Mouse (Mus musculus): ENCODE data around the gene Mpzl2. TPM values are rescaled to one million over a fixed set of nuclear protein-coding genes. Genes with fewer than 3 reads are reported as not detected.
A peak's percentile ranks its signal among the peaks of the same experiment; 100 is the strongest.

The Mpzl2 gene
- 1.1 and 7.4 TPM in 2 replicates for polyA plus RNA-seq (2015; fragmentation: Nextera tagmentation; extraction: Ambion mirVana)

DNA sequence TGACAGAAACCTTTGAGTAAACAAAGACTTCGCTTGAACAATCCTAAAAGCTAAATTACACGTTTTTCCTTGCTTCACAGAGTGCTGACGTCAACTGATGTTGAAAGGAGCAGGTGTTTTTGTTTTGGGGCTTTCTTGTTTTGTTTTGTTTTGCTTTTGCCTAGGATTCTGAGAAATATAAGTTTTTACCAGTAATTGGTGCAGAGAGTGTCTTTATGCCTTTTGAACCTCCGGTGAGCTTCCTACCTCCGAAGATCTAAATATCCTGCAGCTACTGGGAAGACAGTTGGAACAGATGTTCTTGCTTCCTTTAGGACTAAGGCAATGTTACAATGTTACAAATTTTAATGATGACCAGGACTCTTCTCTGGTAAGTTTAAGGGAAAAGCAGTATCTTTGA, at the start of gene Mpzl2:
TSS of gene Mpzl2 (plus strand) at position 301 of the 400 bp plus-strand sequence.
- ATAC-seq (replicated peaks; ENCODE audit: insufficient number of reproducible peaks, insufficient read depth, low FRiP score, low read depth), result no peak
- 50% methylated on average over 5 of the region's 5 CpGs for WGBS
- H3K4me2 ChIP-seq, result peak within 1 kb of the TSS; percentile 30; the same call in 1 of the 2 replicates
- H3K36me3 ChIP-seq, result no peaks in the 10 kb centered on the region
- peaks cover 19% of the 10 kb centered on the region for H3K4me1 ChIP-seq (replicated peaks)
- peaks cover 66% of the 10 kb centered on the region for H3K27me3 ChIP-seq
- H3K27ac ChIP-seq, result no peak within 1 kb of the TSS
- no peak within 1 kb of the TSS; the same call in 1 of the 2 replicates for H3K4me3 ChIP-seq
- H3K9ac ChIP-seq, result no peak within 1 kb of the TSS
- H3K9me3 ChIP-seq (replicated peaks), result no peaks in the 10 kb centered on the region

DNA sequence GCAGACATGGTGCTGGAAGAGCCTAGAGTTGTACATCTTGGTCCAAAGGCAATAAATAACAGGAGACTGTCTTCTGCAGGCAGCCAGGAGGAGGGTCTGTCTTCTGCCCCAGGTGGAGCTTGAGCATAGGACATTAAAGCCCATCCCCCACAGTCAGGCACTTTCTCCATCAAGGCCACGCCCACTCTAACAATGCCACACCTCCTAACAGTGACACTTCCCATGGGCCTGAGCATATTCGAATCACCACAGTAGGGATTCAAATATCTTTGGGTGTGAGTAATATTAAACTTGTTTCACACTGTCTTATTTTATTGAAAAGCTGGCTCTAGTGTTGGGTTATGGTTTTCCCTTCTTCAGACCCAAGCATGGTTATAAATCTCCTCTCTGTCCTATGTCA, 47.8 kb upstream of the Mpzl2 start:
- H3K27ac ChIP-seq, result no peak overlapping the region
- H3K36me3 ChIP-seq, result no peaks in the 10 kb centered on the region
- no peaks in the 10 kb centered on the region for H3K4me1 ChIP-seq (replicated peaks)
- no peak overlapping the region for H3K4me2 ChIP-seq
- H3K9ac ChIP-seq, result no peak overlapping the region
- ATAC-seq (replicated peaks; ENCODE audit: insufficient number of reproducible peaks, insufficient read depth, low FRiP score, low read depth), result no peak
- H3K4me3 ChIP-seq, result no peak overlapping the region
- 71% methylated on average over 2 of the region's 2 CpGs for WGBS
- no peaks in the 10 kb centered on the region for H3K9me3 ChIP-seq (replicated peaks)
- no peaks in the 10 kb centered on the region for H3K27me3 ChIP-seq

- ATAC-seq (replicated peaks; ENCODE audit: insufficient number of reproducible peaks, insufficient read depth, low FRiP score, low read depth), result no peak
- no peak overlapping the region for H3K9ac ChIP-seq
- H3K9me3 ChIP-seq (replicated peaks), result no peaks in the 10 kb centered on the region
- H3K36me3 ChIP-seq, result no peaks in the 10 kb centered on the region
- no peak overlapping the region for H3K27ac ChIP-seq
- no peaks in the 10 kb centered on the region for H3K4me1 ChIP-seq (replicated peaks)
- H3K27me3 ChIP-seq, result no peaks in the 10 kb centered on the region
- H3K4me2 ChIP-seq, result no peak overlapping the region
- no peak overlapping the region for H3K4me3 ChIP-seq
Measured at GRCm38 (mm10) chr9:44992271-44992670, 47.3 kb upstream of the Mpzl2 start.

DNA sequence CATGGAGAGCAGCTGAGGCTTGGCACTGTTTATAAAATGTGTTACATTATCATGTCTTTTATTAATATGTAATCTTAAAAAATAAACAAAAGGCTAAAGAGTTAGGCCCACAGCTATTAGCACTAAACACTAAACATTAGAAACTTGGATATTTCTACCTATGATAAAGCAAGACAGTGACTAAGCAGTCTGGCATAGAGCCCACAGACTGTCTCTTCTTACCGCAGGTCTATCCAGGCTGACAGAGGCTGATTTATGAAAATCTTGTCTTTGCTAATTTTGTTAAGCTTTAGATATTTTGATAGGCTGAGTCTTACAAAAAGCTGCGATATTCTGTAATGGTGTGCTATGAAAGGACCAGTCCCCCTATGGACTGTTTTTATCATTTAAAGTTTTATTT, 46.3 kb upstream of the Mpzl2 start:
- H3K27me3 ChIP-seq, result no peaks in the 10 kb centered on the region
- H3K4me2 ChIP-seq, result no peak overlapping the region
- no peak overlapping the region for H3K9ac ChIP-seq
- H3K27ac ChIP-seq, result no peak overlapping the region
- no peak overlapping the region for H3K4me3 ChIP-seq
- no peaks in the 10 kb centered on the region for H3K36me3 ChIP-seq
- no peak for ATAC-seq (replicated peaks; ENCODE audit: insufficient number of reproducible peaks, insufficient read depth, low FRiP score, low read depth)
- H3K9me3 ChIP-seq (replicated peaks), result no peaks in the 10 kb centered on the region
- H3K4me1 ChIP-seq (replicated peaks), result no peaks in the 10 kb centered on the region
- 75% methylated on average over 2 of the region's 2 CpGs for WGBS

GRCm38 (mm10) chr9:44994962-44995361, 44.6 kb upstream of the Mpzl2 start:
- Histone ChIP-seq H3K9me3 (replicated peaks) (no peaks in the 10 kb centered on the region), H3K9ac (no peak overlapping the region), H3K27me3 (0 out of 2 replicates have a peak, but pooled peaks cover 3% of the 10 kb centered on the region), H3K4me3 (no peak overlapping the region), H3K4me1 (replicated peaks) (no peaks in the 10 kb centered on the region), H3K36me3 (no peaks in the 10 kb centered on the region), H3K27ac (no peak overlapping the region), H3K4me2 (no peak overlapping the region)
- 59% methylated on average over 4 of the region's 4 CpGs for WGBS
- no peak for ATAC-seq (replicated peaks; ENCODE audit: insufficient number of reproducible peaks, insufficient read depth, low FRiP score, low read depth)

GRCm38 (mm10) chr9:44996590-44996989, 43.0 kb upstream of the Mpzl2 start:
- H3K9ac ChIP-seq, result no peak overlapping the region
- 90% methylated on average over 7 of the region's 7 CpGs for WGBS
- H3K4me2 ChIP-seq, result no peak overlapping the region

DNA sequence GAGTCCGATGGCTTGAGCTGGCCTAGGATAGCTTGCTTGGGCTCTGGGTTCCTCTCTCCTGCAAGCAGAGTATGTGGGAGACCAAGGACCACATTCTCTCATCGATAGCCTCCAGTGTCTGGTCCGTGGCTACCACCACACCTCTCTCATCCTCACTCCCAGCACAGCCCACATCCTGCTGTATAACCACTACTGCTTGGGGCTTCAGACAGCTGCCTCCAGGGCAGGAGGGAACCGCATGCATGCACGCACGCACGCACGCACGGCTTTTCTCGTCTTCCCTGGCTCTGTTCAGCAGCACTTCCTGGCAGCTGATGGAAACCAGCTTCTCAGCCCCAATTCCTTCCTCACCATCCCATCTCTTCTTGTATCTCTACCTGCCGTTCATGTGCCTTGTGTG, 41.5 kb upstream of the Mpzl2 start:
- Histone ChIP-seq H3K9ac (no peak overlapping the region), H3K4me2 (no peak overlapping the region)

More at GRCm38 (mm10) chr9:44996590-44996989, 43.0 kb upstream of the Mpzl2 start:
- H3K36me3 ChIP-seq, result no peaks in the 10 kb centered on the region
- H3K27ac ChIP-seq, result no peak overlapping the region
- H3K4me1 ChIP-seq (replicated peaks), result no peaks in the 10 kb centered on the region
- H3K9me3 ChIP-seq (replicated peaks), result no peaks in the 10 kb centered on the region
- no peak overlapping the region for H3K4me3 ChIP-seq
- no peak for ATAC-seq (replicated peaks; ENCODE audit: insufficient number of reproducible peaks, insufficient read depth, low FRiP score, low read depth)
- 0 out of 2 replicates have a peak, but pooled peaks cover 3% of the 10 kb centered on the region for H3K27me3 ChIP-seq

DNA sequence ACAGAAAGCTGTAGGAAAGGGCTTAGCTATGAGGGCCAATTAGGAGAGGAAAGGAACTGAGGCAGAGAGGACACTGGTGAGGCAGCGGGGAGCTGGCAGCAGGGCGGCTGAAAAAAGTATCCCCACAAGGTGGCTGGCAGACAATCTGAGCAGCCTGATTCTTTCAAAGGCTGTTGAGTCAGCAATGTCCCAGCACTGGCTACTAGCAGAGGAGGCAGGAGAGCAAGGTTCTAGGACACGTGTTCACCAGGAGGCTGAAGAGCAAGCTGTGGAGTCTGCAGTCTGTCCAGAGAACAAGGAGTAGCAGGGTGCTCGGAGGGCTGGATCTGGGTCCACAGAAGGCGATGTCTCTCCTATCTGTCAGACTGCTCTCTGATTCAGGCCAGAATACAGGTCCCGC, 40.4 kb upstream of the Mpzl2 start:
- WGBS, result 47% methylated on average over 6 of the region's 6 CpGs
- no peak overlapping the region for H3K9ac ChIP-seq
- no peaks in the 10 kb centered on the region for H3K9me3 ChIP-seq (replicated peaks)
- no peak for ATAC-seq (replicated peaks; ENCODE audit: insufficient number of reproducible peaks, insufficient read depth, low FRiP score, low read depth)
- H3K4me1 ChIP-seq (replicated peaks), result no peaks in the 10 kb centered on the region
- no peak overlapping the region for H3K4me2 ChIP-seq
- no peak overlapping the region for H3K27ac ChIP-seq
- no peaks in the 10 kb centered on the region for H3K36me3 ChIP-seq
- H3K4me3 ChIP-seq, result no peak overlapping the region
- 0 out of 2 replicates have a peak, but pooled peaks cover 3% of the 10 kb centered on the region for H3K27me3 ChIP-seq

More for the DNA sequence above, 41.5 kb upstream of the Mpzl2 start:
- H3K4me3 ChIP-seq, result no peak overlapping the region
- WGBS, result 52% methylated on average over 11 of the region's 11 CpGs
- H3K27ac ChIP-seq, result no peak overlapping the region
- no peak for ATAC-seq (replicated peaks; ENCODE audit: insufficient number of reproducible peaks, insufficient read depth, low FRiP score, low read depth)
- H3K36me3 ChIP-seq, result no peaks in the 10 kb centered on the region
- H3K4me1 ChIP-seq (replicated peaks), result no peaks in the 10 kb centered on the region
- no peaks in the 10 kb centered on the region for H3K9me3 ChIP-seq (replicated peaks)
- H3K27me3 ChIP-seq, result 0 out of 2 replicates have a peak, but pooled peaks cover 3% of the 10 kb centered on the region

DNA sequence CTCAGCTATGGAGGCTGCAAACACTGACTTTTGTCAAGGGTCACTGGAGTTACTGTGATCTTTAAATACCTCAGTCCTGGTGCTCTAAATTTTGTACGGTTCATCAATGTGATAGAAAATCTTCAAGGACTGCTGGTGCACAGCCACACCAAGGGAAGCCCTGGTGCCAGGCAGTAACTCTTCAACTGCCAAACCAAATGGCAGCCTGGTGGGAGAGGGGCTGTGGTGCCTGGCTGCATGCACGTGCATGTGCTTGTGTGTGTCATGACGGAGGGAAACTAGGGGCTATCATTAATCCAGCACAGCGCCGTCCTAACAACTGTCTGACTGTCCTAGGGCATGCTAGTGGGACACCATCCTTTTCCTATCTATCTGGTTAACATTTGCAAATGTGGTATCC, 39.8 kb upstream of the Mpzl2 start:
- H3K4me3 ChIP-seq, result no peak overlapping the region
- no peak overlapping the region for H3K4me2 ChIP-seq
- no peaks in the 10 kb centered on the region for H3K36me3 ChIP-seq
- peaks cover 6% of the 10 kb centered on the region; the same call in 1 of the 2 replicates for H3K27me3 ChIP-seq
- H3K4me1 ChIP-seq (replicated peaks), result no peaks in the 10 kb centered on the region
- H3K27ac ChIP-seq, result no peak overlapping the region
- ATAC-seq (replicated peaks; ENCODE audit: insufficient number of reproducible peaks, insufficient read depth, low FRiP score, low read depth), result no peak
- H3K9me3 ChIP-seq (replicated peaks), result no peaks in the 10 kb centered on the region
- H3K9ac ChIP-seq, result no peak overlapping the region
- 71% methylated on average over 5 of the region's 5 CpGs for WGBS

GRCm38 (mm10) chr9:45000249-45000648, 39.4 kb upstream of the Mpzl2 start:
- no peak overlapping the region for H3K27ac ChIP-seq
- H3K9ac ChIP-seq, result no peak overlapping the region
- no peak for ATAC-seq (replicated peaks; ENCODE audit: insufficient number of reproducible peaks, insufficient read depth, low FRiP score, low read depth)
- 53% methylated on average over 3 of the region's 3 CpGs for WGBS
- no peaks in the 10 kb centered on the region for H3K9me3 ChIP-seq (replicated peaks)
- no peaks in the 10 kb centered on the region for H3K36me3 ChIP-seq
- H3K4me2 ChIP-seq, result no peak overlapping the region
- H3K27me3 ChIP-seq, result peaks cover 7% of the 10 kb centered on the region; the same call in 1 of the 2 replicates
- no peaks in the 10 kb centered on the region for H3K4me1 ChIP-seq (replicated peaks)
- H3K4me3 ChIP-seq, result no peak overlapping the region

GRCm38 (mm10) chr9:45007404-45007803, 32.2 kb upstream of the Mpzl2 start:
- Histone ChIP-seq H3K4me3 (no peak overlapping the region), H3K36me3 (no peaks in the 10 kb centered on the region), H3K27ac (no peak overlapping the region), H3K4me1 (replicated peaks) (no peaks in the 10 kb centered on the region), H3K4me2 (no peak overlapping the region), H3K9ac (no peak overlapping the region), H3K27me3 (peaks cover 4% of the 10 kb centered on the region; the same call in 1 of the 2 replicates), H3K9me3 (replicated peaks) (no peaks in the 10 kb centered on the region)
- no peak for ATAC-seq (replicated peaks; ENCODE audit: insufficient number of reproducible peaks, insufficient read depth, low FRiP score, low read depth)
- WGBS, result 69% methylated on average over 12 of the region's 12 CpGs

- Histone ChIP-seq H3K27ac (no peak overlapping the region; the same call in 1 of the 2 replicates), H3K36me3 (no peaks in the 10 kb centered on the region), H3K27me3 (peaks cover 4% of the 10 kb centered on the region; the same call in 1 of the 2 replicates), H3K9me3 (replicated peaks) (no peaks in the 10 kb centered on the region), H3K4me1 (replicated peaks) (no peaks in the 10 kb centered on the region), H3K9ac (no peak overlapping the region), H3K4me3 (peak overlapping the region; percentile 3; the same call in 1 of the 2 replicates), H3K4me2 (no peak overlapping the region)
- WGBS, result 70% methylated on average over 4 of the region's 4 CpGs
- no peak for ATAC-seq (replicated peaks; ENCODE audit: insufficient number of reproducible peaks, insufficient read depth, low FRiP score, low read depth)
Measured at GRCm38 (mm10) chr9:45008342-45008741, 31.3 kb upstream of the Mpzl2 start.
